Mouse (Mus musculus): Measurements from ENCODE around the gene Tmem190.
"Not testable (repeated sequence)": the region's sequence is repeated elsewhere in the genome, so short reads cannot be mapped to it uniquely, and the experiment has no call there.

Tmem190 gene

GRCm38 (mm10) chr7:4771202-4771601 lies 11.5 kb upstream of the Tmem190 start, which contains the start of gene Fam71e2:
Gene Fam71e2, minus strand, starts transcription at chr7:4771302.
- no peak for DNase-seq (ENCODE audit: extremely low read depth, low read depth, low spot score)

GRCm38 (mm10) chr7:4776131-4776530 lies 6.6 kb upstream of the Tmem190 start:
- no peak for DNase-seq (ENCODE audit: extremely low read depth, low read depth, low spot score)

- no peak for DNase-seq (ENCODE audit: extremely low read depth, low read depth, low spot score)
These were observed 5.6 kb upstream of the Tmem190 start for GRCm38 (mm10) chr7:4776861-4777830.

GRCm38 (mm10) chr7:4777851-4778637 lies 4.7 kb upstream of the Tmem190 start:
- no peak for DNase-seq (ENCODE audit: extremely low read depth, low read depth, low spot score)

- no peak for DNase-seq (ENCODE audit: extremely low read depth, low read depth, low spot score)
These were observed 2.8 kb upstream of the Tmem190 start for GRCm38 (mm10) chr7:4779921-4780320.

GRCm38 (mm10) chr7:4782130-4782529 lies 607 bp upstream of the Tmem190 start:
- DNase-seq (ENCODE audit: extremely low read depth, low read depth, low spot score): no peak

- DNase-seq (ENCODE audit: extremely low read depth, low read depth, low spot score): no peak
These were observed 1.0 kb downstream of the Tmem190 start for GRCm38 (mm10) chr7:4783667-4784268.

GRCm38 (mm10) chr7:4788499-4789435 lies 6.0 kb downstream of the Tmem190 start:
- DNase-seq (ENCODE audit: extremely low read depth, low read depth, low spot score): no peak

- no peak for DNase-seq (ENCODE audit: extremely low read depth, low read depth, low spot score)
These were observed 6.7 kb downstream of the Tmem190 start, which contains the start of gene Tmem238 for GRCm38 (mm10) chr7:4789436-4789935. Gene Tmem238, minus strand, starts transcription at chr7:4789656.

GRCm38 (mm10) chr7:4792278-4793212 lies 9.8 kb downstream of the Tmem190 start, which contains the start of gene Rpl28:
Gene Rpl28, plus strand, starts transcription at chr7:4792874.
- no peak for DNase-seq (ENCODE audit: extremely low read depth, low read depth, low spot score)

GRCm38 (mm10) chr7:4793248-4793647 lies 10.5 kb downstream of the Tmem190 start:
- DNase-seq (ENCODE audit: extremely low read depth, low read depth, low spot score): not testable (repeated sequence)

GRCm38 (mm10) chr7:4793674-4794073 lies 10.9 kb downstream of the Tmem190 start:
- no peak for DNase-seq (ENCODE audit: extremely low read depth, low read depth, low spot score)

- DNase-seq (ENCODE audit: extremely low read depth, low read depth, low spot score): no peak
These were observed 12.0 kb downstream of the Tmem190 start for GRCm38 (mm10) chr7:4794631-4795168.

- DNase-seq (ENCODE audit: extremely low read depth, low read depth, low spot score): no peak
These were observed 13.2 kb downstream of the Tmem190 start for GRCm38 (mm10) chr7:4795767-4796433.

GRCm38 (mm10) chr7:4802247-4802646 lies 19.5 kb downstream of the Tmem190 start:
- no peak for DNase-seq (ENCODE audit: extremely low read depth, low read depth, low spot score)

- no peak for DNase-seq (ENCODE audit: extremely low read depth, low read depth, low spot score)
These were observed 24.0 kb downstream of the Tmem190 start for GRCm38 (mm10) chr7:4806716-4807115.

GRCm38 (mm10) chr7:4811131-4811530 lies 28.4 kb downstream of the Tmem190 start:
- DNase-seq (ENCODE audit: extremely low read depth, low read depth, low spot score): not testable (repeated sequence)

GRCm38 (mm10) chr7:4811842-4812302 lies 29.1 kb downstream of the Tmem190 start:
- DNase-seq (ENCODE audit: extremely low read depth, low read depth, low spot score): no peak

All from fat pad, adult 2 months (tissue).